22 mouse cellular contexts compared by ENCODE assay signal in genomic region chr1:127173448-127173847, GRCm38 (mm10). TPM values are rescaled to one million over a fixed set of nuclear protein-coding genes. Genes with fewer than 3 reads are reported as not detected.
DNase-seq lines count a peak whose midpoint lies in the region; ATAC-seq lines count a peak whose summit lies in the region.
"Had no signal": no experiment of that assay in that cellular context is flagged by ENCODE, and none has a peak within 500 bp of the region (broad histone marks: within the 10 kb centered on the region; RNA-seq: fewer than 3 reads in every experiment).

No protein-coding gene starts in this region.

- H3K27me3 ChIP-seq in heart, embryonic 11.5 days (ENCODE audit: control insufficient read depth, insufficient read depth, low read length), result no peaks in the 10 kb centered on the region
- no peaks in the 10 kb centered on the region for H3K27me3 ChIP-seq in heart, embryonic 12.5 days (replicated peaks)
- no peaks in the 10 kb centered on the region for H3K27me3 ChIP-seq in heart, embryonic 16.5 days (ENCODE audit: control insufficient read depth, insufficient read depth, low read length)
- no peaks in the 10 kb centered on the region for H3K27me3 ChIP-seq in intestine, embryonic 16.5 days (replicated peaks; ENCODE audit: control insufficient read depth, insufficient read depth, low read length)
- H3K27me3 ChIP-seq in kidney, embryonic 15.5 days, result no peaks in the 10 kb centered on the region
- H3K27me3 ChIP-seq: hindbrain, embryonic 13.5 days had no signal

- H3K36me3 ChIP-seq in heart, embryonic 11.5 days (ENCODE audit: control insufficient read depth, insufficient read depth, low read length), result no peaks in the 10 kb centered on the region
- no peaks in the 10 kb centered on the region for H3K36me3 ChIP-seq in heart, embryonic 12.5 days
- H3K36me3 ChIP-seq in heart, embryonic 16.5 days (ENCODE audit: control insufficient read depth, insufficient read depth), result no peaks in the 10 kb centered on the region
- H3K36me3 ChIP-seq in intestine, embryonic 16.5 days (ENCODE audit: control insufficient read depth, insufficient read depth, low read length), result no peaks in the 10 kb centered on the region
- H3K36me3 ChIP-seq in kidney, embryonic 15.5 days, result no peaks in the 10 kb centered on the region
- H3K36me3 ChIP-seq: embryonic facial prominence, embryonic 10.5 days; G1E; hindbrain, embryonic 13.5 days had no signal

- no peak overlapping the region for H3K4me3 ChIP-seq in heart, embryonic 11.5 days (ENCODE audit: low read depth, low read length)
- no peak overlapping the region for H3K4me3 ChIP-seq in heart, embryonic 12.5 days
- H3K4me3 ChIP-seq in heart, embryonic 16.5 days (ENCODE audit: low read length), result no peak overlapping the region
- no peak overlapping the region for H3K4me3 ChIP-seq in intestine, embryonic 16.5 days (ENCODE audit: low read length)
- H3K4me3 ChIP-seq in kidney, embryonic 15.5 days (replicated peaks), result no peak overlapping the region
- H3K4me3 ChIP-seq: embryonic facial prominence, embryonic 10.5 days; hindbrain, embryonic 13.5 days had no signal

- no peak for ATAC-seq in heart, embryonic 11.5 days (replicated peaks; ENCODE audit: insufficient number of reproducible peaks, low FRiP score, low TSS enrichment)
- ATAC-seq in heart, embryonic 12.5 days (ENCODE audit: insufficient number of reproducible peaks, low FRiP score), result no peak
- ATAC-seq in heart, embryonic 16.5 days (replicated peaks; ENCODE audit: extremely low read depth, insufficient read depth, low FRiP score), result peak; percentile 57; the same call in 1 of the 2 replicates
- no peak for ATAC-seq in intestine, embryonic 16.5 days
- ATAC-seq in kidney, embryonic 15.5 days (replicated peaks; ENCODE audit: low FRiP score), result no peak
- ATAC-seq: activated CD4-positive, CD25-positive, alpha-beta regulatory T cell, adult 4 months; CD4-positive, CD25-positive, alpha-beta regulatory T cell, adult 4 months; forebrain, embryonic 14.5 days; hindbrain, postnatal 0 days had no signal

- WGBS in heart, embryonic 11.5 days (ENCODE audit: insufficient replicate concordance), result 60% methylated on average over 3 of the region's 3 CpGs
- 43% methylated on average over 3 of the region's 3 CpGs for WGBS in heart, embryonic 12.5 days
- WGBS in heart, embryonic 16.5 days, result 29% methylated on average over 3 of the region's 3 CpGs
- WGBS in intestine, embryonic 16.5 days, result 89% methylated on average over 3 of the region's 3 CpGs
- WGBS in kidney, embryonic 15.5 days, result 78% methylated on average over 3 of the region's 3 CpGs

- H3K4me1 ChIP-seq in heart, embryonic 11.5 days (ENCODE audit: control insufficient read depth, insufficient read depth, low read length), result no peaks in the 10 kb centered on the region; the same call in 1 of the 2 replicates
- peaks cover 14% of the 10 kb centered on the region for H3K4me1 ChIP-seq in heart, embryonic 12.5 days (replicated peaks)
- H3K4me1 ChIP-seq in heart, embryonic 16.5 days (ENCODE audit: control insufficient read depth, insufficient read depth, low read length), result peaks cover 8% of the 10 kb centered on the region
- H3K4me1 ChIP-seq in intestine, embryonic 16.5 days (ENCODE audit: control insufficient read depth, insufficient read depth, low read length), result no peaks in the 10 kb centered on the region
- no peaks in the 10 kb centered on the region for H3K4me1 ChIP-seq in kidney, embryonic 15.5 days
- H3K4me1 ChIP-seq: embryonic facial prominence, embryonic 10.5 days; hindbrain, embryonic 13.5 days had no signal

- intact Hi-C loops in heart, postnatal 36 days (cut with DNase I), result loop anchor here (10.0 kb wide), 1 partner anchor 139 kb away; no protein-coding TSS in a partner anchor

- H3K9me3 ChIP-seq in heart, embryonic 11.5 days (replicated peaks; ENCODE audit: control insufficient read depth, low read length), result no peaks in the 10 kb centered on the region
- no peaks in the 10 kb centered on the region for H3K9me3 ChIP-seq in heart, embryonic 12.5 days (replicated peaks)
- H3K9me3 ChIP-seq in heart, embryonic 16.5 days (replicated peaks; ENCODE audit: control insufficient read depth, low read length), result no peaks in the 10 kb centered on the region
- H3K9me3 ChIP-seq in intestine, embryonic 16.5 days (ENCODE audit: control insufficient read depth, low read length), result no peaks in the 10 kb centered on the region
- H3K9me3 ChIP-seq in kidney, embryonic 15.5 days (replicated peaks), result no peaks in the 10 kb centered on the region
- H3K9me3 ChIP-seq: embryonic facial prominence, embryonic 10.5 days; hindbrain, embryonic 13.5 days had no signal

- no peak overlapping the region for H3K4me2 ChIP-seq in heart, embryonic 11.5 days
- H3K4me2 ChIP-seq in heart, embryonic 12.5 days, result no peak overlapping the region
- no peak overlapping the region; the same call in 1 of the 2 replicates for H3K4me2 ChIP-seq in heart, embryonic 16.5 days (ENCODE audit: low read depth, low read length)
- no peak overlapping the region for H3K4me2 ChIP-seq in intestine, embryonic 16.5 days (ENCODE audit: low read depth, low read length)
- H3K4me2 ChIP-seq in kidney, embryonic 15.5 days, result no peak overlapping the region
- H3K4me2 ChIP-seq: hindbrain, embryonic 13.5 days had no signal

- no peak overlapping the region for H3K27ac ChIP-seq in heart, embryonic 11.5 days (ENCODE audit: low read depth, low read length)
- 0 out of 2 replicates have a peak overlapping the region, but pooled peaks have one; percentile 3 for H3K27ac ChIP-seq in heart, embryonic 12.5 days (ENCODE audit: poor library complexity, severe bottlenecking)
- H3K27ac ChIP-seq in heart, embryonic 16.5 days (ENCODE audit: low read length), result peak overlapping the region; percentile 78
- H3K27ac ChIP-seq in intestine, embryonic 16.5 days (ENCODE audit: low read length), result no peak overlapping the region
- no peak overlapping the region for H3K27ac ChIP-seq in kidney, embryonic 15.5 days
- H3K27ac ChIP-seq: embryonic facial prominence, embryonic 10.5 days; hindbrain, embryonic 13.5 days; hindbrain, postnatal 0 days had no signal

- H3K9ac ChIP-seq in heart, embryonic 11.5 days (ENCODE audit: low read depth, low read length), result no peak overlapping the region
- no peak overlapping the region for H3K9ac ChIP-seq in heart, embryonic 12.5 days
- no peak overlapping the region for H3K9ac ChIP-seq in heart, embryonic 16.5 days (ENCODE audit: low read length)
- H3K9ac ChIP-seq in intestine, embryonic 16.5 days (ENCODE audit: low read depth, low read length), result no peak overlapping the region
- no peak overlapping the region for H3K9ac ChIP-seq in kidney, embryonic 15.5 days
- H3K9ac ChIP-seq: hindbrain, embryonic 13.5 days had no signal

- DNase-seq in heart, adult 11 months, result peak; percentile 84
- peak; percentile 4 to 18 for DNase-seq in heart, postnatal 36 days
- no peak for DNase-seq in MN1 (ENCODE audit: low spot score)
- DNase-seq: adrenal gland, postnatal 14 days; B cell, adult 2 months; cerebellum, adult 11-12 months; cerebellum, adult 9-11 months; cerebellum, postnatal 36 days; gastrocnemius, postnatal 36 days; kidney, adult 2 months had no signal

RNA-seq across cellular contexts. Expression of gene Mgat5, which starts 31.4 kb away (rescaled TPM):
- 4.2 and 4.9 TPM in 2 replicates for polyA plus RNA-seq in heart, embryonic 11.5 days (2014; fragmentation: Nextera tagmentation; extraction: Ambion mirVana)
- 4.1 and 4.3 TPM in 2 replicates for polyA plus RNA-seq in heart, embryonic 12.5 days (2016; fragmentation: Nextera tagmentation; extraction: Ambion mirVana)
- 4.6 and 5.1 TPM in 2 replicates for polyA plus RNA-seq in heart, embryonic 16.5 days (2015; fragmentation: Nextera tagmentation; extraction: Ambion mirVana)
- total RNA-seq in heart, postnatal 36 days (2021), result 10 to 100 TPM; 11.1 to 11.5 TPM
- polyA plus RNA-seq in intestine, embryonic 16.5 days (2015; fragmentation: Nextera tagmentation; extraction: Ambion mirVana), result 5.9 and 6.0 TPM in 2 replicates
- polyA plus RNA-seq in kidney, embryonic 15.5 days (2015; fragmentation: Nextera tagmentation; extraction: Ambion mirVana), result 8.2 and 8.6 TPM in 2 replicates
- polyA plus RNA-seq: G1E had no signal

Comparison
In these comparisons a context has a peak if more than half of its experiments do, and no peak if none do; other contexts are left out.
1. H3K27ac ChIP-seq: peak in heart, embryonic 12.5 days (single experiment) and heart, embryonic 16.5 days (single experiment); none in heart, embryonic 11.5 days (single experiment), intestine, embryonic 16.5 days (single experiment) and kidney, embryonic 15.5 days (single experiment).